ENCODE assay signal across 18 mouse cellular contexts in the genomic region with DNA sequence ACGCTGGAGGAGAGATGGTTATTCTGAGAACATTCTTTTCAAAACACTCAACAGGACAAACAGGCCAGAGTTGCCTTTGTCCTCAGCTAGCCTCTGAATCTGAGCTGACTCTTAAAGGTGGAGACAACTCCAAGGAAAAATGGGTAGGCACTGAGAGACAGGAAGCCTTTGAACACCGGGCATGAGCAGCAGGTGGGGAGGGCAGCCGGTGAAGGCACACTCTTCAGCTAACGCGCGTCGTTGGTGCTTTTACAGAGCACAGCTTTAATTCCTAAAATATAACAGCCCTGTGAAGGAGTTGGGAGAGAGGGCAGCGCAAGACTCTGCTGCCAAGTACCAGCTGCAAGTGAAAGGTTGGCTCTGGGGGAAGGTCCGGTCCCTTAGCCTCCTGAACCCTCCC. TPM values are rescaled to one million over a fixed set of nuclear protein-coding genes. Genes with fewer than 3 reads are reported as not detected.
"Had no signal": no experiment of that assay in that cellular context is flagged by ENCODE, and none has a peak within 500 bp of the region (broad histone marks: within the 10 kb centered on the region; RNA-seq: fewer than 3 reads in every experiment).

No protein-coding gene starts in this region.

- H3K4me1 ChIP-seq: liver, embryonic 13.5 days had no signal

- H3K4me2 ChIP-seq: limb, embryonic 12.5 days; liver, embryonic 13.5 days; lung, embryonic 15.5 days; midbrain, embryonic 12.5 days; neural tube, embryonic 12.5 days; stomach, embryonic 15.5 days had no signal

- H3K4me3 ChIP-seq: layer of hippocampus, adult 2 months; limb, embryonic 12.5 days; liver, embryonic 13.5 days; lung, embryonic 15.5 days; megakaryocyte, embryonic 14.5 days; midbrain, embryonic 12.5 days; neural tube, embryonic 12.5 days; stomach, embryonic 15.5 days had no signal

- H3K27ac ChIP-seq: kidney, postnatal 0 days; layer of hippocampus, adult 2 months; limb, embryonic 12.5 days; liver, embryonic 13.5 days; lung, embryonic 15.5 days; macrophage; midbrain, embryonic 12.5 days; neural tube, embryonic 12.5 days; stomach, embryonic 15.5 days had no signal

- H3K9me3 ChIP-seq: limb, embryonic 12.5 days; liver, embryonic 13.5 days; lung, embryonic 15.5 days; megakaryocyte, embryonic 14.5 days; midbrain, embryonic 12.5 days; neural tube, embryonic 12.5 days; stomach, embryonic 15.5 days had no signal

- H3K9ac ChIP-seq: limb, embryonic 12.5 days; liver, embryonic 13.5 days; liver, postnatal 0 days; lung, embryonic 15.5 days; neural tube, embryonic 12.5 days; stomach, embryonic 15.5 days had no signal

- DNase-seq: kidney, adult 11 months; kidney, adult 9 months; kidney, postnatal 4 days; liver; liver, embryonic 13.5 days; liver, postnatal 0 days; lung, postnatal 14 days; right cerebral cortex, postnatal 14 days had no signal

- H3K36me3 ChIP-seq: limb, embryonic 12.5 days; liver, embryonic 13.5 days; lung, embryonic 15.5 days; midbrain, embryonic 12.5 days; neural tube, embryonic 12.5 days; stomach, embryonic 15.5 days had no signal

- ATAC-seq: liver, postnatal 0 days had no signal

RNA-seq across cellular contexts. Expression of a gene that starts 5.0 kb away (rescaled TPM):
- total RNA-seq: monocyte, adult 5-6 weeks had no signal
- polyA plus RNA-seq: liver, postnatal 0 days; macrophage had no signal
